Mouse (Mus musculus): ENCODE data around the gene Orm1.

DNA sequence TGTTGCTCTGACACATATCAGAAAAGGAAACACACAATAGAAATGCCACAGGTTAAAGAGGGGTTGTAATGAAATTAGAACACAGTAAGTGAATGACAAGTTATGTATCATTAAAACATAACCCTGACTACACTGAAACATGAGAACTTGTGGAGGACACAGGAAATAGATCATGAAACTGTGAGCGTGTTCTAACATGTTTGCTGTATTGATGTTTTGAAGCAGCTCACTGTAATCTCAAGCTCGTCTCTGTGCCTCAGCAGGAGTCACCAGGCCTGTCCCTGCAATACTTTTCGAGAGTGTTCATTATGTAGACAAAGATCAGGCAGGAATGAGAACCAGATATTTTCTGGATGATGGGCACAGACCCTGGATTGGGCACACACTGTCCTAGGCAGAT, 752 bp upstream of the Orm1 start:
- TF ChIP-seq MEF2A (IDR thresholded peaks at IDR 0.05; ENCODE audit: borderline replicate concordance, low read depth, low read length) (0 out of 2 replicates have a peak, but pooled peaks have one; percentile 11), USF1 (IDR thresholded peaks at IDR 0.05; ENCODE audit: low read depth, low read length) (no peak), CTCF (conservative IDR thresholded peaks at IDR 0.05 in 1 of 2, IDR thresholded peaks at IDR 0.05 in 1 of 2; ENCODE audit: low read depth in 2 of 2, low read length in 2 of 2) (no peak), ELF1 (IDR thresholded peaks at IDR 0.05; ENCODE audit: low read depth, low read length) (no peak), GABPA (IDR thresholded peaks at IDR 0.05; ENCODE audit: insufficient replicate concordance, low read depth, low read length) (no peak), IRF4 (IDR thresholded peaks at IDR 0.05; ENCODE audit: low read depth, low read length) (peak; percentile 51; the same call in 1 of the 2 replicates), POLR2A (IDR thresholded peaks at IDR 0.05; ENCODE audit: low read depth, low read length) (no peak), MAX (IDR thresholded peaks at IDR 0.05; ENCODE audit: low read length) (no peak), SIN3A (IDR thresholded peaks at IDR 0.05; ENCODE audit: low read length) (no peak), ZNF384 (IDR thresholded peaks at IDR 0.05; ENCODE audit: low read depth, low read length) (no peak), CHD2 (IDR thresholded peaks at IDR 0.05; ENCODE audit: low read length) (no peak), JUND (conservative IDR thresholded peaks at IDR 0.05; ENCODE audit: low read depth, low read length) (no peak), ETS1 (conservative IDR thresholded peaks at IDR 0.05; ENCODE audit: low read depth, low read length) (no peak; the same call in 1 of the 2 replicates)

Data from CH12.LX (cell line).